Mouse (Mus musculus): ENCODE measurements at regions not wholly inside any gene's neighbourhood (a gene's known extent, or its start where the extent isn't known, plus 50 kb on each side); places are given as distances from the start of the nearest gene placed in this dataset.

- TF ChIP-seq EP300 (IDR thresholded peaks at IDR 0.05; ENCODE audit: low read depth in 1 of 2, low read length in 2 of 2), result no peak
- TF ChIP-seq POLR2AphosphoS5 (IDR thresholded peaks at IDR 0.05; ENCODE audit: borderline replicate concordance, low read depth, low read length), result no peak
- TF ChIP-seq TBP (IDR thresholded peaks at IDR 0.05; ENCODE audit: low read depth, low read length), result no peak
- no peak for TF ChIP-seq CTCF (IDR thresholded peaks at IDR 0.05 in 2 of 3, conservative IDR thresholded peaks at IDR 0.05 in 1 of 3; ENCODE audit: control insufficient read depth in 1 of 3, insufficient read depth in 1 of 3, low read depth in 2 of 3, low read length in 3 of 3, poor library complexity in 1 of 3, severe bottlenecking in 1 of 3)
- TF ChIP-seq JUND (IDR thresholded peaks at IDR 0.05; ENCODE audit: low read depth, low read length), result no peak
- TF ChIP-seq UBTF (IDR thresholded peaks at IDR 0.05; ENCODE audit: borderline replicate concordance, insufficient read depth, low read depth, low read length), result no peak
- TF ChIP-seq BHLHE40 (IDR thresholded peaks at IDR 0.05; ENCODE audit: borderline replicate concordance, low read depth, low read length), result no peak
- TF ChIP-seq POLR2AphosphoS2 (IDR thresholded peaks at IDR 0.05; ENCODE audit: low read length), result no peak
- no peak for TF ChIP-seq TAL1 (IDR thresholded peaks at IDR 0.05; ENCODE audit: low read length)
- TF ChIP-seq MEF2A (IDR thresholded peaks at IDR 0.05; ENCODE audit: extremely low read depth, insufficient replicate concordance, low read depth, low read length, poor library complexity, severe bottlenecking), result no peak
- no peak for TF ChIP-seq GABPA (IDR thresholded peaks at IDR 0.05; ENCODE audit: low read depth, low read length)
These were observed 124.7 kb upstream of the St8sia2 start for GRCm38 (mm10) chr7:74138169-74138568.
